Mouse (Mus musculus): ENCODE data around the gene Scn4b.

GRCm38 (mm10) chr9:45120567-45120966, 17.6 kb upstream of the Scn4b start:
- TF ChIP-seq CTCF (IDR thresholded peaks at IDR 0.05; ENCODE audit: control insufficient read depth, insufficient read depth, low read length): no peak
- TF ChIP-seq POLR2A (IDR thresholded peaks at IDR 0.05; ENCODE audit: borderline replicate concordance, control insufficient read depth, low read depth, low read length): no peak

Measured in bone marrow, adult 2 months (tissue).